Mouse (Mus musculus): ENCODE data around the gene Glyat.

Glyat gene

DNA sequence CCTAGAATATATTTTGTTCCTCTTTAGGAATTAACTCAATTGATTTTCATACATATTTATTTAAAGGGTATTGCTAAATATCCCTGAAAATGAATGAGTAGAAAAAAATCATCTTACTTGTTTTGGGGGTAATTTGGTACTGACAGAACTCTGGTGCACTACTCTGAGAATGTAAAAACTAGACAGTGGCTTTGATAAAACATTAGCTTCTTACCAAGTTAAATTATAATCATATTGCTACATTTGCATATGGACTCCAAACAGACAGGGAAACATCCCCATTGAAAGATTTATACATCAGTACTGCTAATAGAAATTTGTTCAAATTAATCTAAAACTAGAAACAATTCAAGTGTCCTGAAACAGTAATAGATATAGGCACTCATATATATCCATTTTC lies 52.1 kb downstream of the Glyat start:
- no peak for DNase-seq (ENCODE audit: low spot score)

DNA sequence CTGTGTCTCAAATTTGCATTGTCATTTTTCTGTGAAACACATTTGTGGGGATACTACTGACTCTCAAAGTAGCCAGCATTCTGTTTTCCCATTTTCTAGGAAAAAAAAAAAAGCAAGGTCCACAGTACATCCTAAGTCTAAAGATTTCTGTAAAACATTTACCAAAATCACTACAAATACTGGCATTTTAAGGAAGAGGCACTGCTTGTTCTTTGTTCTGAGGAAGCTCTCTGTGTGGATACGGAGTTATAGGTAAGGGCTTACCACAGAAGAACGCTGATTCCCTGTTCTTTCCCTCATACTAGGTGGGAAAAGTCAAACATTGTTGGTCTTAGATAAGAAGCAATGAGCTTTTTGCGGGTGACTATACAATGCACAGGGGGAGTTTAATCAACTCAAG lies 62.5 kb downstream of the Glyat start, which contains the start of gene Keg1:
TSS of gene Keg1 (plus strand) at position 197 of the 400 bp plus-strand sequence.
- DNase-seq (ENCODE audit: low spot score) = no peak

DNA sequence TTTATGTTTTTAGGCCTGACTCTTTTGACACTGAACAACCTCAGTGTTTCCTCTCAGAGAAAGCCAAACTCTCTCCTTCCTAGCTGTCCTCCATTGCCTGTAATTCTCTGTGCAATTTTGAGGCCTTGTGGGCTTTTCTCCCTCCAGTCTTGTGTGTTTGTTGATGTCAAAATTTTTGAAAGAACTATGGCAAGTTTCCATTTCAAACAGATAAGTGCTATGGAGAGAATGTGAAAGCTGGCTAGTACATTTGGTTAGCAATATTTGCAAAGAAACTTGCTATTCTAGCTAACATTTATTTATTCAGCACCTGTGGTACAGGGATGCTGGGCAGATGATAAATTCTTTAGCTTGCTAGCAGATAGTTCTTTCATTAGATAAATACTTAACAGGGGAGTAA lies 63.1 kb downstream of the Glyat start:
- DNase-seq (ENCODE audit: low spot score) = no peak

All from testis, postnatal 14 days (tissue).